Mouse (Mus musculus): Measurements from ENCODE around the gene Hmmr.

Hmmr gene

GRCm38 (mm10) chr11:40694311-40695087 lies 38.7 kb downstream of the Hmmr start:
- peak; percentile 65 for DNase-seq

- peak; percentile 77 for DNase-seq
These were observed 39.8 kb downstream of the Hmmr start for GRCm38 (mm10) chr11:40693366-40693951.

GRCm38 (mm10) chr11:40692511-40693365 lies 40.5 kb downstream of the Hmmr start:
- peak; percentile 94 for DNase-seq

GRCm38 (mm10) chr11:40692101-40692509 lies 41.1 kb downstream of the Hmmr start:
- DNase-seq, result no peak

- DNase-seq, result no peak
These were observed 42.6 kb downstream of the Hmmr start for GRCm38 (mm10) chr11:40690444-40691127.

GRCm38 (mm10) chr11:40683295-40683694 lies 49.9 kb downstream of the Hmmr start:
- DNase-seq, result no peak

- DNase-seq, result no peak
These were observed 50.8 kb downstream of the Hmmr start for GRCm38 (mm10) chr11:40682456-40682855.

GRCm38 (mm10) chr11:40677169-40677568 lies 56.1 kb downstream of the Hmmr start:
- peak; percentile 18 for DNase-seq

GRCm38 (mm10) chr11:40675014-40675730 lies 58.0 kb downstream of the Hmmr start:
- DNase-seq, result no peak

All from lung, postnatal 14 days (tissue).